Comparison of ENCODE assay signal across 17 mouse cellular contexts in the genomic region with DNA sequence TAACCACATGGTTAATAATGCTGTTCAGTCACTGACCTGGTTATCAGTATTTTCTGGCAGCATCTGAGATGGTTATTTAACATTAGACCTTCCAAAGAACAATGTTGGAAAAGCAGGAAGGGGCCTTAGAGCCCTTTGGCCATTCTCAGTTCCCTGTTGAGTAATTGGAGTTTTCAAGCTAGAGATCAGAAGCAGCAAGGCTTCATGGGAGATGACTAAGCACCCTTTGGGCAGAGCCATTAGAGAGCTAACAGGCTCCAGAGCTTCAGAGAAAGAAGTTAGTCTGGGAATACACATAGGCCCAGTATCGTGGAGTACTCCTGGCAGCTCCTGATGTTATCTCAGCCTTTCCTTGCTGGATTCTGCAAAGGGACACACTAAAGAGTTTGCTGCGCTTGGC. TPM values are rescaled to one million over a fixed set of nuclear protein-coding genes. Genes with fewer than 3 reads are reported as not detected.
A peak's percentile ranks its signal among the peaks of the same experiment; 100 is the strongest.
DNase-seq lines count a peak whose midpoint lies in the region; ATAC-seq and TF ChIP-seq lines count a peak whose summit lies in the region.
"Had no signal": no experiment of that assay in that cellular context is flagged by ENCODE, and none has a peak within 500 bp of the region (broad histone marks: within the 10 kb centered on the region; RNA-seq: fewer than 3 reads in every experiment).

No protein-coding gene starts in this region.

- no peak for ATAC-seq in embryonic facial prominence, embryonic 14.5 days (ENCODE audit: low read depth)
- no peak for ATAC-seq in liver, embryonic 15.5 days (ENCODE audit: insufficient read depth)
- peak; percentile 53; the same call in 1 of the 2 replicates for ATAC-seq in megakaryocyte, adult 5-6 weeks (ENCODE audit: poor library complexity, severe bottlenecking)
- ATAC-seq: forebrain, embryonic 14.5 days had no signal

- no peaks in the 10 kb centered on the region for H3K36me3 ChIP-seq in embryonic facial prominence, embryonic 14.5 days (ENCODE audit: control insufficient read depth, insufficient read depth, low read length)
- H3K36me3 ChIP-seq in embryonic facial prominence, embryonic 10.5 days (replicated peaks), result no peaks in the 10 kb centered on the region
- no peaks in the 10 kb centered on the region for H3K36me3 ChIP-seq in liver, embryonic 15.5 days (replicated peaks)
- H3K36me3 ChIP-seq: hindbrain, embryonic 12.5 days; lung, embryonic 15.5 days had no signal

- WGBS in embryonic facial prominence, embryonic 14.5 days, result 53% methylated on average over 2 of the region's 2 CpGs
- WGBS in embryonic facial prominence, embryonic 10.5 days, result 80% methylated on average over 2 of the region's 2 CpGs
- 68% methylated on average over 2 of the region's 2 CpGs for WGBS in liver, embryonic 15.5 days (ENCODE audit: insufficient replicate concordance)
- WGBS in bone marrow, adult 2 months, result 59% methylated on average over 2 of the region's 2 CpGs

- no peaks in the 10 kb centered on the region for H3K9me3 ChIP-seq in embryonic facial prominence, embryonic 14.5 days (ENCODE audit: control insufficient read depth, low read length)
- no peaks in the 10 kb centered on the region for H3K9me3 ChIP-seq in embryonic facial prominence, embryonic 10.5 days
- no peaks in the 10 kb centered on the region for H3K9me3 ChIP-seq in liver, embryonic 15.5 days (replicated peaks)
- H3K9me3 ChIP-seq: hindbrain, embryonic 12.5 days; lung, embryonic 15.5 days had no signal

- peak; percentile 23 for DNase-seq in embryonic facial prominence, embryonic 14.5 days (ENCODE audit: low spot score)
- no peak for DNase-seq in embryonic facial prominence, embryonic 10.5 days (ENCODE audit: low spot score)
- no peak for DNase-seq in liver
- DNase-seq in left cerebral cortex, postnatal 25 days (ENCODE audit: low spot score in 2 of 2), result no peak
- DNase-seq in left cerebral cortex, postnatal 4 days, result no peak
- DNase-seq: adrenal gland, postnatal 25 days; cerebellum, postnatal 14 days; embryo, embryonic 11 days; right cerebral cortex, postnatal 14 days had no signal

- H3K27me3 ChIP-seq in embryonic facial prominence, embryonic 14.5 days (replicated peaks; ENCODE audit: control insufficient read depth, insufficient read depth, low read length), result no peaks in the 10 kb centered on the region
- peaks cover 1% of the 10 kb centered on the region; the same call in 1 of the 2 replicates for H3K27me3 ChIP-seq in embryonic facial prominence, embryonic 10.5 days (replicated peaks; ENCODE audit: low read depth, poor library complexity, severe bottlenecking)
- H3K27me3 ChIP-seq in liver, embryonic 15.5 days, result 0 out of 2 replicates have a peak, but pooled peaks cover 2% of the 10 kb centered on the region
- H3K27me3 ChIP-seq: lung, embryonic 15.5 days had no signal

- TF ChIP-seq POLR2A in bone marrow, adult 2 months (IDR thresholded peaks at IDR 0.05; ENCODE audit: borderline replicate concordance, control insufficient read depth, low read depth, low read length), result no peak

- intact Hi-C loops in left cerebral cortex, postnatal 25 days (cut with DNase I), result no loop called here
- intact Hi-C loops in left cerebral cortex, postnatal 4 days (cut with DNase I), result no loop called here

- no peak overlapping the region for H3K4me2 ChIP-seq in embryonic facial prominence, embryonic 14.5 days (ENCODE audit: low read depth, low read length)
- no peak overlapping the region for H3K4me2 ChIP-seq in liver, embryonic 15.5 days
- H3K4me2 ChIP-seq: hindbrain, embryonic 12.5 days; lung, embryonic 15.5 days had no signal

- H3K4me1 ChIP-seq in embryonic facial prominence, embryonic 14.5 days (ENCODE audit: control insufficient read depth, insufficient read depth, low read length), result peaks cover 8% of the 10 kb centered on the region
- peaks cover 36% of the 10 kb centered on the region for H3K4me1 ChIP-seq in embryonic facial prominence, embryonic 10.5 days
- H3K4me1 ChIP-seq in liver, embryonic 15.5 days (replicated peaks), result peaks cover 59% of the 10 kb centered on the region
- H3K4me1 ChIP-seq in bone marrow, adult 2 months (ENCODE audit: control insufficient read depth, insufficient read depth, low read length), result peaks cover 17% of the 10 kb centered on the region

- H3K9ac ChIP-seq in embryonic facial prominence, embryonic 14.5 days (ENCODE audit: low read depth, low read length), result no peak overlapping the region
- no peak overlapping the region for H3K9ac ChIP-seq in liver, embryonic 15.5 days
- H3K9ac ChIP-seq: hindbrain, embryonic 12.5 days; lung, embryonic 15.5 days had no signal

- TF ChIP-seq CTCF in bone marrow, adult 2 months (IDR thresholded peaks at IDR 0.05; ENCODE audit: control insufficient read depth, insufficient read depth, low read length), result no peak

- no peak overlapping the region for H3K27ac ChIP-seq in embryonic facial prominence, embryonic 14.5 days (replicated peaks; ENCODE audit: low read depth, low read length)
- no peak overlapping the region for H3K27ac ChIP-seq in embryonic facial prominence, embryonic 10.5 days (replicated peaks)
- H3K27ac ChIP-seq in liver, embryonic 15.5 days (replicated peaks), result peak overlapping the region; percentile 48
- H3K27ac ChIP-seq in bone marrow, adult 2 months (ENCODE audit: control insufficient read depth, insufficient read depth, low read depth, low read length, poor library complexity), result peak overlapping the region; percentile 36; the same call in 1 of the 2 replicates
- H3K27ac ChIP-seq: heart, adult 2 months; hindbrain, embryonic 12.5 days; left cerebral cortex, adult 2 months; lung, embryonic 15.5 days had no signal

- no peak overlapping the region for H3K4me3 ChIP-seq in embryonic facial prominence, embryonic 14.5 days (ENCODE audit: low read depth, low read length)
- H3K4me3 ChIP-seq in embryonic facial prominence, embryonic 10.5 days, result no peak overlapping the region
- H3K4me3 ChIP-seq in liver, embryonic 15.5 days (replicated peaks), result no peak overlapping the region
- H3K4me3 ChIP-seq in bone marrow, adult 2 months (replicated peaks; ENCODE audit: control insufficient read depth, low read depth, low read length), result no peak overlapping the region
- H3K4me3 ChIP-seq: heart, adult 2 months; hindbrain, embryonic 12.5 days; left cerebral cortex, adult 2 months; lung, embryonic 15.5 days had no signal

RNA-seq across cellular contexts. Expression of a gene that starts 8.1 kb away (rescaled TPM):
- polyA plus RNA-seq in embryonic facial prominence, embryonic 14.5 days (2014; fragmentation: Nextera tagmentation; extraction: Ambion mirVana), result 49.6 and 61.0 TPM in 2 replicates
- 103 and 106 TPM in 2 replicates for polyA plus RNA-seq in embryonic facial prominence, embryonic 10.5 days (2016; fragmentation: Nextera tagmentation; extraction: Ambion mirVana)
- polyA plus RNA-seq in liver, embryonic 15.5 days (2015; fragmentation: Nextera tagmentation; extraction: Ambion mirVana), result 13.1 and 13.4 TPM in 2 replicates
- polyA plus RNA-seq in bone marrow, adult 2 months (2011; ENCODE audit: insufficient read depth, insufficient read length, low replicate concordance, missing spikeins), result 12.8 and 33.3 TPM in 2 replicates
- 86.9 and 97.6 TPM in 2 replicates for total RNA-seq in megakaryocyte, adult 5-6 weeks (2015)
- total RNA-seq in megakaryocyte, adult 5-6 weeks (2017), result 68.1 and 75.5 TPM in 2 replicates
- total RNA-seq in left cerebral cortex, postnatal 25 days (2021), result 10 to 100 TPM; 30.5 to 30.8 TPM
- 10 to 100 TPM; 60.7 to 67.3 TPM for total RNA-seq in left cerebral cortex, postnatal 4 days (2021)

Comparison
In these comparisons a context has a peak if more than half of its experiments do, and no peak if none do; other contexts are left out.
1. H3K27ac ChIP-seq: peak in liver, embryonic 15.5 days (single experiment) and bone marrow, adult 2 months (single experiment); none in embryonic facial prominence, embryonic 14.5 days (single experiment) and embryonic facial prominence, embryonic 10.5 days (single experiment).